Mouse (Mus musculus) bone marrow macrophage, adult 2 months (primary cell): ENCODE data around the gene Ecsit.

Experiments used
- CTCF ChIP-seq: IDR thresholded peaks from 2 replicates; pipeline ENCODE4 v1.5.1; 2012; ENCODE audit warnings: low read depth, mild to moderate bottlenecking, low read length, moderate library complexity
- POLR2A ChIP-seq: IDR thresholded peaks from 2 replicates; pipeline ENCODE4 v1.6.1; 2012; ENCODE audit warnings: mild to moderate bottlenecking, low read depth, low read length, borderline replicate concordance

GRCm38 (mm10) chr9:22099922-22100321, 14.7 kb upstream of the Ecsit start:
- TF ChIP-seq CTCF (no peak), POLR2A (no peak)
